8 mouse cellular contexts compared by ENCODE assay signal in the genomic region with DNA sequence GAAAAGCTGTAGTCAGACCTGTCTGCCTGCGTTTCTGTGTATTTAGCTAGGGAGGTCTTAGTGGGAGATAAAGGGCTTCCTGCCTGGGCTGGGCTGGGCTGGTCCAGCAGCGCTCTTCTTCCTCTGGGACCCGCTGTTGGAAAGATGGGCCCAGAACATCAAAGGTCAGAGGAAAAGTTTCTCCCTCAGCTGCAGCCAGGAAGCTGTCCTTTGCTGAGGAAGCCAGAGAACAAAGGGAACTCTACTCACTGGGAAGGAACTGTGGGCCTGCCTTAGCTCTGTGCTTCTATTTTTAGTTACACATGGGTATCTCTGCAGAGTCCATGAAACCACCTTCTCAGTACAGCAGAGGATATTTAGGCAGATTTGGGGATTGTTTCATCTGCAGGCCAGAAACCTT.
DNase-seq lines count a peak whose midpoint lies in the region; ATAC-seq and TF ChIP-seq lines count a peak whose summit lies in the region.

No protein-coding gene starts in this region.

- H3K4me1 ChIP-seq in liver, embryonic 16.5 days (ENCODE audit: control insufficient read depth, low read depth, low read length): no peaks in the 10 kb centered on the region
- H3K4me1 ChIP-seq in liver, postnatal 0 days (ENCODE audit: insufficient read depth): no peaks in the 10 kb centered on the region
- peaks cover 14 to 23% of the 10 kb centered on the region in 2 experiments for H3K4me1 ChIP-seq in heart, embryonic 14.5 days (ENCODE audit: control insufficient read depth in 2 of 2, insufficient read depth in 2 of 2, low read length in 2 of 2)
- peaks cover 9% of the 10 kb centered on the region for H3K4me1 ChIP-seq in stomach, embryonic 16.5 days (ENCODE audit: control insufficient read depth, insufficient read depth, low read length)

- peak; percentile 9; the same call in 1 of the 2 replicates for ATAC-seq in liver, embryonic 16.5 days (ENCODE audit: low read depth)
- ATAC-seq in liver, postnatal 0 days: no peak
- ATAC-seq in heart, embryonic 14.5 days (ENCODE audit: insufficient number of reproducible peaks, insufficient read depth, low FRiP score, low read depth): peak; percentile 71
- peak; percentile 53; the same call in 1 of the 2 replicates for ATAC-seq in stomach, embryonic 16.5 days (ENCODE audit: insufficient read depth, low FRiP score)
- no peak for ATAC-seq in CD4-positive, CD25-positive, alpha-beta regulatory T cell, adult 4 months
- ATAC-seq in erythroid progenitor cell, adult 5-6 weeks (replicated peaks; ENCODE audit: low FRiP score, poor library complexity, severe bottlenecking): no peak

- DNase-seq in liver, postnatal 0 days: no peak
- peak; percentile 56 for DNase-seq in kidney, postnatal 10 days
- no peak for DNase-seq in urinary bladder, postnatal 36 days (ENCODE audit: low spot score in 2 of 2)

- no peak overlapping the region for H3K4me2 ChIP-seq in liver, embryonic 16.5 days (ENCODE audit: low read depth, low read length)
- H3K4me2 ChIP-seq in liver, postnatal 0 days (ENCODE audit: low read depth, low read length): no peak overlapping the region
- peak overlapping the region; percentile 12; the same call in 1 of the 2 replicates for H3K4me2 ChIP-seq in heart, embryonic 14.5 days (ENCODE audit: low read length)
- H3K4me2 ChIP-seq in stomach, embryonic 16.5 days (ENCODE audit: low read depth, low read length): no peak overlapping the region

- WGBS in liver, embryonic 16.5 days (ENCODE audit: insufficient replicate concordance): 28% methylated on average over 3 of the region's 3 CpGs
- WGBS in liver, postnatal 0 days (ENCODE audit: insufficient replicate concordance): 30% methylated on average over 3 of the region's 3 CpGs
- WGBS in heart, embryonic 14.5 days: 13% methylated on average over 3 of the region's 3 CpGs
- WGBS in stomach, embryonic 16.5 days: 35% methylated on average over 3 of the region's 3 CpGs

- H3K9ac ChIP-seq in liver, embryonic 16.5 days (ENCODE audit: low read depth, low read length): no peak overlapping the region
- H3K9ac ChIP-seq in liver, postnatal 0 days (replicated peaks): no peak overlapping the region
- H3K9ac ChIP-seq in heart, embryonic 14.5 days (ENCODE audit: low read length): peak overlapping the region; percentile 41; the same call in 1 of the 2 replicates
- no peak overlapping the region for H3K9ac ChIP-seq in stomach, embryonic 16.5 days (ENCODE audit: low read length)

- no peak for TF ChIP-seq EP300 in liver, postnatal 0 days (IDR thresholded peaks at IDR 0.05; ENCODE audit: low read depth)

- no peaks in the 10 kb centered on the region for H3K27me3 ChIP-seq in liver, embryonic 16.5 days (ENCODE audit: control insufficient read depth, insufficient read depth, low read depth, low read length)
- no peaks in the 10 kb centered on the region for H3K27me3 ChIP-seq in liver, postnatal 0 days (ENCODE audit: insufficient read depth, low read length)
- no peaks in the 10 kb centered on the region for H3K27me3 ChIP-seq in heart, embryonic 14.5 days (ENCODE audit: control insufficient read depth, insufficient read depth, low read length)
- H3K27me3 ChIP-seq in stomach, embryonic 16.5 days (ENCODE audit: control insufficient read depth, insufficient read depth, low read length): no peaks in the 10 kb centered on the region

- H3K27ac ChIP-seq in liver, embryonic 16.5 days (ENCODE audit: low read length): no peak overlapping the region
- no peak overlapping the region for H3K27ac ChIP-seq in liver, postnatal 0 days (ENCODE audit: low read depth)
- H3K27ac ChIP-seq in heart, embryonic 14.5 days (replicated peaks in 1 of 2; ENCODE audit: control insufficient read depth in 1 of 2, insufficient read depth in 1 of 2, low read depth in 2 of 2, low read length in 2 of 2): peak overlapping the region; percentile 79 to 87
- H3K27ac ChIP-seq in stomach, embryonic 16.5 days (ENCODE audit: low read length): peak overlapping the region; percentile 66

- no peaks in the 10 kb centered on the region for H3K36me3 ChIP-seq in liver, embryonic 16.5 days (ENCODE audit: control insufficient read depth, insufficient read depth)
- H3K36me3 ChIP-seq in liver, postnatal 0 days (replicated peaks; ENCODE audit: insufficient read depth, low read length): no peaks in the 10 kb centered on the region
- no peaks in the 10 kb centered on the region for H3K36me3 ChIP-seq in heart, embryonic 14.5 days (ENCODE audit: control insufficient read depth, insufficient read depth, low read length)
- H3K36me3 ChIP-seq in stomach, embryonic 16.5 days (ENCODE audit: control insufficient read depth, insufficient read depth, low read length): no peaks in the 10 kb centered on the region

- no peak overlapping the region for H3K4me3 ChIP-seq in liver, embryonic 16.5 days (ENCODE audit: low read depth, low read length)
- H3K4me3 ChIP-seq in liver, postnatal 0 days (ENCODE audit: low read depth, low read length): no peak overlapping the region
- no peak overlapping the region for H3K4me3 ChIP-seq in heart, embryonic 14.5 days (ENCODE audit: control insufficient read depth in 1 of 2, insufficient read depth in 1 of 2, low read depth in 1 of 2, low read length in 2 of 2)
- no peak overlapping the region for H3K4me3 ChIP-seq in stomach, embryonic 16.5 days (replicated peaks; ENCODE audit: low read length)

- H3K9me3 ChIP-seq in liver, embryonic 16.5 days (replicated peaks; ENCODE audit: control insufficient read depth, low read length): no peaks in the 10 kb centered on the region
- H3K9me3 ChIP-seq in liver, postnatal 0 days (ENCODE audit: low read length): no peaks in the 10 kb centered on the region
- H3K9me3 ChIP-seq in heart, embryonic 14.5 days (ENCODE audit: control insufficient read depth, low read length): no peaks in the 10 kb centered on the region
- no peaks in the 10 kb centered on the region for H3K9me3 ChIP-seq in stomach, embryonic 16.5 days (replicated peaks; ENCODE audit: control insufficient read depth, low read length)

- no peak for TF ChIP-seq CTCF in liver, postnatal 0 days (IDR thresholded peaks at IDR 0.05; ENCODE audit: low read depth)

Comparison
In these comparisons a context has a peak if more than half of its experiments do, and no peak if none do; other contexts are left out.
1. ATAC-seq: peak in liver, embryonic 16.5 days (single experiment), heart, embryonic 14.5 days (single experiment) and stomach, embryonic 16.5 days (single experiment); none in liver, postnatal 0 days (single experiment), CD4-positive, CD25-positive, alpha-beta regulatory T cell, adult 4 months (single experiment) and erythroid progenitor cell, adult 5-6 weeks (single experiment).
2. H3K27ac ChIP-seq: peak in heart, embryonic 14.5 days (2 of 2) and stomach, embryonic 16.5 days (single experiment); none in liver, embryonic 16.5 days (single experiment) and liver, postnatal 0 days (single experiment).